Mouse (Mus musculus): Measurements from ENCODE around the gene Gm49380.

DNA sequence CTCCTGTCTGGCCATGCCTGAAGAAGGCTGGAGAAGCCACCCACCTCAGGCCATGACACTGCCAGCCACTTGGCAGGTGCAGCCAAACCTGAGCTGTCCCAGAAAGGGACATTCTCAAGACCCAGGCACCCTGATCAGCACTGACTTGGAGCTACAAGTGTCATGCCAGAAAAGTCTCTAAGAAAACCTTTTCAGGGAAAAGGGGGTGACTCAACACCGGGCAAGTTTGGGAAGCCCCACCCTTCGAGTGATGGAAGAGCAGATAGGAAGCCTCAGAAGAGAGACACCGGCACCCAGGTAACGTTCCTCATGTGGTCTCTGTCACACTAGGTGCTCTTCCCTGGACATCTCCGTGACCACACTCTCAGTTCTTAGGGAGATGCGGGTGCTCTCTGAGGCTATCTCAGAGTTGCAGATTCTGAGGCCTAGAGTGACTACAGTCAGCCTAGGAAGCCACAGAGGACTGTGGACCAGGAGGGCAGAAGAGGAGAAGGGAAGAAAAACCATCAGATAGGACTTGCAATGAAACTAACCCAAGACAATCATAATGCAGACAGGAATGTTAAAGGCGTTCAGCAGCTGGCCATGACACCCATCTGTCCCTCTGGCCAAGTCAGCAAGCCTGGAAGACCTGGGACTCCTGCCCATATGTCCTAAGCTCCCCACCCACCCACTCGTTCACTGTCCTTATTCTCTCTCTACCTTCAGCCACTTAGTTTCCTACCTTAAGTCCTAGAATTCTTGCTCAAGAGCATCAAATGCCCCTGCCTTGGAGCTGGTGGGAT is 63.7 kb downstream of the Gm49380 start:
- TF ChIP-seq CTCF (IDR thresholded peaks at IDR 0.05; ENCODE audit: low read depth, low read length), result no peak
- TF ChIP-seq POLR2A (IDR thresholded peaks at IDR 0.05; ENCODE audit: extremely low read depth, insufficient read depth, low read length), result no peak

All from liver, adult 2 months (tissue).